Mouse (Mus musculus): ENCODE results near the gene Zbtb37.

GRCm38 (mm10) chr1:160985477-160985876 is 49.2 kb downstream of the Zbtb37 start:
- TF ChIP-seq CTCF (IDR thresholded peaks at IDR 0.05; ENCODE audit: low read depth, low read length) (no peak), POLR2A (IDR thresholded peaks at IDR 0.05; ENCODE audit: borderline replicate concordance, low read depth, low read length) (no peak)
